In genomic region chr1:181151541-181151940, GRCm38 (mm10) we compare ENCODE assay signal across 9 mouse cellular contexts. TPM values are rescaled to one million over a fixed set of nuclear protein-coding genes. Genes with fewer than 3 reads are reported as not detected.
DNase-seq lines count a peak whose midpoint lies in the region; ATAC-seq and TF ChIP-seq lines count a peak whose summit lies in the region.
"Had no signal": no experiment of that assay in that cellular context is flagged by ENCODE, and none has a peak within 500 bp of the region (broad histone marks: within the 10 kb centered on the region; RNA-seq: fewer than 3 reads in every experiment).

No protein-coding gene starts in this region.

- H3K4me3 ChIP-seq in kidney, embryonic 16.5 days (ENCODE audit: low read length) = peak overlapping the region; percentile 65
- peak overlapping the region; percentile 72 for H3K4me3 ChIP-seq in bone marrow macrophage, adult 2 months (ENCODE audit: insufficient read depth, low read length)
- peak overlapping the region; percentile 84 for H3K4me3 ChIP-seq in hindbrain, embryonic 14.5 days (replicated peaks; ENCODE audit: low read length)
- H3K4me3 ChIP-seq in midbrain, embryonic 16.5 days (ENCODE audit: low read depth, low read length) = peak overlapping the region; percentile 92

- no peak overlapping the region; the same call in 1 of the 2 replicates for H3K27ac ChIP-seq in kidney, embryonic 16.5 days (ENCODE audit: low read length)
- no peak overlapping the region for H3K27ac ChIP-seq in bone marrow macrophage, adult 2 months (ENCODE audit: insufficient read depth, low read depth, low read length)
- H3K27ac ChIP-seq in hindbrain, embryonic 14.5 days = peak overlapping the region; percentile 84; the same call in 1 of the 2 replicates
- H3K27ac ChIP-seq in midbrain, embryonic 16.5 days (ENCODE audit: low read length) = peak overlapping the region; percentile 86

- no peak for TF ChIP-seq POLR2A in bone marrow macrophage, adult 2 months (IDR thresholded peaks at IDR 0.05; ENCODE audit: borderline replicate concordance, low read depth, low read length)

- no peaks in the 10 kb centered on the region for H3K27me3 ChIP-seq in kidney, embryonic 16.5 days (ENCODE audit: insufficient read depth, low read length)
- H3K27me3 ChIP-seq in hindbrain, embryonic 14.5 days (ENCODE audit: control insufficient read depth, insufficient read depth, low read length) = no peaks in the 10 kb centered on the region
- H3K27me3 ChIP-seq in midbrain, embryonic 16.5 days (ENCODE audit: control insufficient read depth, insufficient read depth, low read depth, low read length) = no peaks in the 10 kb centered on the region

- TF ChIP-seq CTCF in bone marrow macrophage, adult 2 months (IDR thresholded peaks at IDR 0.05; ENCODE audit: low read depth, low read length) = no peak

- no peak for DNase-seq in kidney, adult 9 months
- no peak for DNase-seq in hindbrain, embryonic 14.5 days (ENCODE audit: low spot score)
- no peak for DNase-seq in right cerebral cortex, adult 18-20 months
- no peak for DNase-seq in lung, postnatal 25 days (ENCODE audit: low spot score)
- DNase-seq in ovary, postnatal 36 days (ENCODE audit: low spot score) = no peak
- DNase-seq: kidney, adult 18-20 months had no signal

- ATAC-seq in kidney, embryonic 16.5 days (ENCODE audit: low FRiP score, low TSS enrichment) = 0 out of 2 replicates have a peak, but pooled peaks have one; percentile 32
- ATAC-seq in hindbrain, embryonic 14.5 days (ENCODE audit: low FRiP score) = no peak
- ATAC-seq in midbrain, embryonic 16.5 days = no peak

- peaks cover 10% of the 10 kb centered on the region for H3K4me1 ChIP-seq in kidney, embryonic 16.5 days (ENCODE audit: insufficient read depth, low read length)
- H3K4me1 ChIP-seq in bone marrow macrophage, adult 2 months (ENCODE audit: control insufficient read depth, insufficient read depth, low read length) = peaks cover 10% of the 10 kb centered on the region
- peaks cover 18% of the 10 kb centered on the region for H3K4me1 ChIP-seq in hindbrain, embryonic 14.5 days (replicated peaks; ENCODE audit: control insufficient read depth, insufficient read depth, low read length)
- H3K4me1 ChIP-seq in midbrain, embryonic 16.5 days (ENCODE audit: control insufficient read depth, insufficient read depth, low read length) = peaks cover 16% of the 10 kb centered on the region

- no peaks in the 10 kb centered on the region for H3K9me3 ChIP-seq in kidney, embryonic 16.5 days (ENCODE audit: low read length)
- H3K9me3 ChIP-seq in hindbrain, embryonic 14.5 days (ENCODE audit: control insufficient read depth, low read length) = no peaks in the 10 kb centered on the region
- no peaks in the 10 kb centered on the region for H3K9me3 ChIP-seq in midbrain, embryonic 16.5 days (replicated peaks; ENCODE audit: control insufficient read depth, low read length, poor library complexity, severe bottlenecking)

- peaks cover 15% of the 10 kb centered on the region for H3K36me3 ChIP-seq in kidney, embryonic 16.5 days (ENCODE audit: insufficient read depth, low read length)
- peaks cover 17% of the 10 kb centered on the region for H3K36me3 ChIP-seq in hindbrain, embryonic 14.5 days (replicated peaks; ENCODE audit: control insufficient read depth, insufficient read depth)
- H3K36me3 ChIP-seq in midbrain, embryonic 16.5 days (ENCODE audit: control insufficient read depth, insufficient read depth, low read length) = peaks cover 8% of the 10 kb centered on the region

- H3K4me2 ChIP-seq in kidney, embryonic 16.5 days (replicated peaks; ENCODE audit: low read depth, low read length) = peak overlapping the region; percentile 68
- H3K4me2 ChIP-seq in hindbrain, embryonic 14.5 days (replicated peaks) = peak overlapping the region; percentile 77
- H3K4me2 ChIP-seq in midbrain, embryonic 16.5 days (ENCODE audit: low read length) = peak overlapping the region; percentile 72

- WGBS in kidney, embryonic 16.5 days = 27% methylated on average over 5 of the region's 5 CpGs
- 44% methylated on average over 5 of the region's 5 CpGs for WGBS in hindbrain, embryonic 14.5 days
- WGBS in midbrain, embryonic 16.5 days = 36% methylated on average over 5 of the region's 5 CpGs

- H3K9ac ChIP-seq in kidney, embryonic 16.5 days (replicated peaks; ENCODE audit: low read length) = peak overlapping the region; percentile 77
- peak overlapping the region; percentile 92 for H3K9ac ChIP-seq in hindbrain, embryonic 14.5 days
- peak overlapping the region; percentile 96 for H3K9ac ChIP-seq in midbrain, embryonic 16.5 days (ENCODE audit: low read depth, low read length)

RNA-seq across cellular contexts. Expression of gene Cnih4, which starts 7.0 kb away (rescaled TPM):
- polyA plus RNA-seq in kidney, embryonic 16.5 days (2015; fragmentation: Nextera tagmentation; extraction: Ambion mirVana) = 119 and 140 TPM in 2 replicates
- polyA plus RNA-seq in bone marrow macrophage, adult 2 months (2012; ENCODE audit: insufficient read depth, insufficient read length, missing spikeins) = 68.5 and 82.2 TPM in 2 replicates
- polyA plus RNA-seq in hindbrain, embryonic 14.5 days (2014; fragmentation: Nextera tagmentation; extraction: Ambion mirVana) = 52.7 and 53.6 TPM in 2 replicates
- polyA plus RNA-seq in midbrain, embryonic 16.5 days (2015; fragmentation: Nextera tagmentation; extraction: Ambion mirVana) = 42.2 and 49.1 TPM in 2 replicates

RNA-seq across cellular contexts. Expression of gene Nvl, which starts 7.5 kb away (rescaled TPM):
- 32.3 and 39.0 TPM in 2 replicates for polyA plus RNA-seq in kidney, embryonic 16.5 days (2015; fragmentation: Nextera tagmentation; extraction: Ambion mirVana)
- 25.9 and 27.7 TPM in 2 replicates for polyA plus RNA-seq in bone marrow macrophage, adult 2 months (2012; ENCODE audit: insufficient read depth, insufficient read length, missing spikeins)
- 36.4 and 39.3 TPM in 2 replicates for polyA plus RNA-seq in hindbrain, embryonic 14.5 days (2014; fragmentation: Nextera tagmentation; extraction: Ambion mirVana)
- polyA plus RNA-seq in midbrain, embryonic 16.5 days (2015; fragmentation: Nextera tagmentation; extraction: Ambion mirVana) = 48.6 and 50.3 TPM in 2 replicates

Comparison
In these comparisons a context has a peak if more than half of its experiments do, and no peak if none do; other contexts are left out.
1. H3K27ac ChIP-seq: peak in hindbrain, embryonic 14.5 days (single experiment) and midbrain, embryonic 16.5 days (single experiment); none in kidney, embryonic 16.5 days (single experiment) and bone marrow macrophage, adult 2 months (single experiment).
2. Peak in every context shown above with its lines, with median percentiles within 50 percentile points of each other: H3K4me2 ChIP-seq, H3K4me3 ChIP-seq and H3K9ac ChIP-seq.